Mouse (Mus musculus) lung, embryonic 15.5 days (tissue): ENCODE measurements around the gene Emc1. TPM values are rescaled to one million over a fixed set of nuclear protein-coding genes. Genes with fewer than 3 reads are reported as not detected.

ENCODE experiments used
- ATAC-seq: fragments of 200-750 bp; cut with Nextera tagmentation; 2 replicates; pipeline ENCODE4 v1.8.0; 2017; ENCODE audit warnings: moderate number of reproducible peaks, borderline replicate concordance; ENCODE audit not compliant: low FRiP score, low TSS enrichment; ENCODE audit errors: extremely low read depth
- H3K27ac ChIP-seq: fragments of 300-500 bp; sonication (generic); 2 replicates; pipeline ENCODE4 v1.5.1; 2015; ENCODE audit warnings: moderate library complexity, mild to moderate bottlenecking, inconsistent platforms
- H3K27me3 ChIP-seq: fragments of 300-500 bp; sonication (generic); 2 replicates; pipeline ENCODE4 v1.6.1; 2015; ENCODE audit warnings: inconsistent platforms
- H3K36me3 ChIP-seq: fragments of 300-500 bp; sonication (generic); 2 replicates; pipeline ENCODE4 v1.6.1; 2015; ENCODE audit warnings: inconsistent platforms
- H3K4me1 ChIP-seq: fragments of 300-500 bp; sonication (generic); 2 replicates; pipeline ENCODE4 v1.6.1; 2015; ENCODE audit warnings: inconsistent platforms
- H3K4me2 ChIP-seq: fragments of 300-500 bp; sonication (generic); 2 replicates; pipeline ENCODE4 v1.6.1; 2015; ENCODE audit warnings: inconsistent platforms, mild to moderate bottlenecking, moderate library complexity
- H3K4me3 ChIP-seq: fragments of 300-500 bp; sonication (generic); 2 replicates; pipeline ENCODE4 v1.5.1; 2015; ENCODE audit warnings: mild to moderate bottlenecking, inconsistent platforms
- H3K9ac ChIP-seq: fragments of 300-500 bp; sonication (generic); 2 replicates; pipeline ENCODE4 v1.6.1; 2015; ENCODE audit warnings: inconsistent platforms
- H3K9me3 ChIP-seq: fragments of 300-500 bp; sonication (generic); 2 replicates; pipeline ENCODE4 v1.6.1; 2016; ENCODE audit warnings: inconsistent platforms
- WGBS: fragments of 180-500 bp; shearing (Covaris S2); methylation state at CpG from one replicate; pipeline ENCODE4 v1.1.7; 2015; 5-methylcytosine and 5-hydroxymethylcytosine counted together
- microRNA-seq: library from miRNA; unstranded; fragments of <30 nt; microRNA quantifications from one replicate; pipeline ENCODE4, GENCODE M21; 2016
- polyA plus RNA-seq: library from polyadenylated mRNA; unstranded; fragments of >200 nt; fragmentation: Nextera tagmentation; extraction: Ambion mirVana; gene quantifications from 2 replicates; pipeline ENCODE4 v1.2.1, GENCODE M21; 2015

The Emc1 gene
- polyA plus RNA-seq, 1 experiment from 2014 or later = 33.6 TPM

GRCm38 (mm10) chr4:139395431-139395830 is 43.0 kb downstream of the Emc1 start:
- Histone ChIP-seq H3K4me1 (no peaks in the 10 kb centered on the region), H3K27me3 (no peaks in the 10 kb centered on the region), H3K9me3 (no peaks in the 10 kb centered on the region), H3K4me2 (no peak overlapping the region), H3K4me3 (no peak overlapping the region), H3K9ac (no peak overlapping the region), H3K36me3 (peaks cover 87% of the 10 kb centered on the region), H3K27ac (no peak overlapping the region)
- ATAC-seq = no peak
- 38% methylated on average over 2 of the region's 2 CpGs for WGBS

- Histone ChIP-seq H3K4me2 (no peak overlapping the region), H3K27me3 (no peaks in the 10 kb centered on the region), H3K36me3 (peaks cover 84% of the 10 kb centered on the region), H3K9me3 (no peaks in the 10 kb centered on the region), H3K27ac (no peak overlapping the region), H3K4me1 (no peaks in the 10 kb centered on the region), H3K4me3 (no peak overlapping the region), H3K9ac (no peak overlapping the region)
- 83% methylated on average over 5 of the region's 5 CpGs for WGBS
- no peak for ATAC-seq
These were observed 48.1 kb downstream of the Emc1 start for GRCm38 (mm10) chr4:139400487-139400886.

- Histone ChIP-seq H3K27ac (no peak overlapping the region), H3K27me3 (no peaks in the 10 kb centered on the region), H3K4me3 (no peak overlapping the region), H3K9ac (no peak overlapping the region), H3K4me2 (no peak overlapping the region), H3K9me3 (no peaks in the 10 kb centered on the region), H3K36me3 (peaks cover 88% of the 10 kb centered on the region), H3K4me1 (no peaks in the 10 kb centered on the region)
- ATAC-seq = no peak
- WGBS = 70% methylated on average over 14 of the region's 14 CpGs
These were observed 50.8 kb downstream of the Emc1 start for GRCm38 (mm10) chr4:139403214-139403613.

- Histone ChIP-seq H3K4me2 (no peak overlapping the region), H3K27ac (no peak overlapping the region), H3K36me3 (peaks cover 99% of the 10 kb centered on the region), H3K4me1 (no peaks in the 10 kb centered on the region), H3K4me3 (no peak overlapping the region), H3K9me3 (no peaks in the 10 kb centered on the region), H3K9ac (no peak overlapping the region), H3K27me3 (no peaks in the 10 kb centered on the region)
- WGBS = 89% methylated on average over 3 of the region's 3 CpGs
- ATAC-seq = no peak
These were observed 59.0 kb downstream of the Emc1 start for GRCm38 (mm10) chr4:139411351-139411750.

GRCm38 (mm10) chr4:139417868-139418267 is 65.5 kb downstream of the Emc1 start:
- H3K9ac ChIP-seq = no peak overlapping the region
- H3K4me1 ChIP-seq = no peaks in the 10 kb centered on the region
- 57% methylated on average over 1 of the region's 1 CpGs for WGBS
- H3K4me3 ChIP-seq = no peak overlapping the region
- no peaks in the 10 kb centered on the region for H3K9me3 ChIP-seq
- H3K27me3 ChIP-seq = no peaks in the 10 kb centered on the region
- no peak for ATAC-seq
- H3K27ac ChIP-seq = no peak overlapping the region
- H3K4me2 ChIP-seq = no peak overlapping the region
- peaks cover 97% of the 10 kb centered on the region for H3K36me3 ChIP-seq

- Histone ChIP-seq H3K27ac (no peak overlapping the region), H3K4me2 (no peak overlapping the region), H3K9ac (no peak overlapping the region), H3K4me1 (no peaks in the 10 kb centered on the region), H3K4me3 (no peak overlapping the region), H3K9me3 (no peaks in the 10 kb centered on the region), H3K36me3 (peaks cover 97% of the 10 kb centered on the region), H3K27me3 (no peaks in the 10 kb centered on the region)
- 95% methylated on average over 7 of the region's 7 CpGs for WGBS
- ATAC-seq = no peak
These were observed 69.2 kb downstream of the Emc1 start for GRCm38 (mm10) chr4:139421621-139422020.

GRCm38 (mm10) chr4:139422409-139422808 is 70.0 kb downstream of the Emc1 start:
- H3K36me3 ChIP-seq = peaks cover 97% of the 10 kb centered on the region
- H3K4me2 ChIP-seq = no peak overlapping the region
- H3K4me1 ChIP-seq = no peaks in the 10 kb centered on the region
- WGBS = 94% methylated on average over 2 of the region's 2 CpGs
- no peak overlapping the region for H3K27ac ChIP-seq
- no peak overlapping the region for H3K9ac ChIP-seq
- H3K27me3 ChIP-seq = no peaks in the 10 kb centered on the region
- H3K4me3 ChIP-seq = no peak overlapping the region
- ATAC-seq = no peak
- no peaks in the 10 kb centered on the region for H3K9me3 ChIP-seq

- Histone ChIP-seq H3K27me3 (no peaks in the 10 kb centered on the region), H3K9ac (no peak overlapping the region), H3K36me3 (peaks cover 97% of the 10 kb centered on the region), H3K4me2 (no peak overlapping the region), H3K27ac (no peak overlapping the region), H3K4me3 (no peak overlapping the region), H3K4me1 (no peaks in the 10 kb centered on the region), H3K9me3 (no peaks in the 10 kb centered on the region)
- WGBS = 73% methylated on average over 2 of the region's 2 CpGs
- ATAC-seq = no peak
These were observed 70.9 kb downstream of the Emc1 start for GRCm38 (mm10) chr4:139423270-139423669.

Small RNAs within 50 kb of the gene (microRNA-seq; reads per million reads assigned to microRNA genes)
- gene Gm24245 (0.56 reads per million), gene Gm25732 (0.56 reads per million)

Other genes with a start within 250 kb of the Emc1 start
- gene Minos1, start 221.5 kb upstream of the Emc1 start, polyA plus RNA-seq = 517 and 528 TPM in 2 replicates
- 454 and 467 TPM in 2 replicates for gene Capzb, start 159.7 kb upstream of the Emc1 start, polyA plus RNA-seq
- gene Pqlc2, start 41.9 kb upstream of the Emc1 start, polyA plus RNA-seq = 11.0 and 12.0 TPM in 2 replicates
- gene Akr7a5, start 41.8 kb upstream of the Emc1 start, polyA plus RNA-seq = 101 and 103 TPM in 2 replicates
- 117 and 118 TPM in 2 replicates for gene Mrto4, start within 50 bp of the Emc1 start, polyA plus RNA-seq
- gene Ubr4, start within 50 bp of the Emc1 start, polyA plus RNA-seq = 64.5 and 68.4 TPM in 2 replicates
- gene Iffo2, start 178.0 kb downstream of the Emc1 start, polyA plus RNA-seq = 3.6 and 4.1 TPM in 2 replicates